Mouse (Mus musculus) MEL (cell line): ENCODE measurements around the gene Mmp23.

Experiments
- CTCF ChIP-seq, 3 experiments: IDR thresholded peaks in 2 of 3; conservative IDR thresholded peaks in 1 of 3; 2 replicates each; pipeline ENCODE4 v1.5.1; 2011 to 2012; ENCODE audit warnings: low read length in 3 of 3, low read depth in 2 of 3, mild to moderate bottlenecking in 2 of 3, improper control_type of control experiment in 1 of 3, inconsistent platforms in 1 of 3, mixed read lengths in 1 of 3, moderate library complexity in 1 of 3; ENCODE audit not compliant: control insufficient read depth in 1 of 3, insufficient read depth in 1 of 3, poor library complexity in 1 of 3, severe bottlenecking in 1 of 3
- POLR2A ChIP-seq, 2 experiments: IDR thresholded peaks; 2 replicates each; pipeline ENCODE4 v1.6.1; 2011 to 2012; ENCODE audit warnings: low read length in 2 of 2, mild to moderate bottlenecking in 2 of 2, control low read depth in 1 of 2, improper control_type of control experiment in 1 of 2, low read depth in 1 of 2, moderate library complexity in 1 of 2; ENCODE audit not compliant: control insufficient read depth in 1 of 2, insufficient read depth in 1 of 2, poor library complexity in 1 of 2

DNA sequence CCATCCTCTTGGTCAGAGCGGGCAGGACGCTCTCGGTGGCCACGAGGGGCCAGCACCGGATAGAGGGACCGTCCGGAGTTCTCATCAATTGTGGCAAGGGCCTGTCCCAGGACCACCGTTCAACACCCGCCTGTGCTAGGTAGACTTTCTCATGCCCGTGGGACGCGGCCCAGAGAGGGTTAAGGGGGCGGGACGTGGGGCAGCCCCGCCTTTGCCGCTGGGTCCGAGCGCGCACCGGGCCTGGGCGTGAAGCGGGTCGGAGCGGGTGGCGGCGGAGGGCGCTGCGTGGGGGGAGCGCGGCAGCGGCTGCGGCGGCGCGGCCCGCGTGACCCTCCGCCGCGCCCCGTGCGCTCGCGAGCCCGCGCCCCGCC is 40.9 kb upstream of the Mmp23 start, which contains the start of gene Fndc10:
- TF ChIP-seq CTCF (IDR thresholded peaks at IDR 0.05 in 2 of 3, conservative IDR thresholded peaks at IDR 0.05 in 1 of 3; ENCODE audit: control insufficient read depth in 1 of 3, insufficient read depth in 1 of 3, low read depth in 2 of 3, low read length in 3 of 3, poor library complexity in 1 of 3, severe bottlenecking in 1 of 3) (no peak), POLR2A (IDR thresholded peaks at IDR 0.05; ENCODE audit: control insufficient read depth in 1 of 2, insufficient read depth in 1 of 2, low read depth in 1 of 2, low read length in 2 of 2, poor library complexity in 1 of 2) (no peak)
